Mouse (Mus musculus): Measurements from ENCODE around the gene Cox10.

Cox10 gene

DNA sequence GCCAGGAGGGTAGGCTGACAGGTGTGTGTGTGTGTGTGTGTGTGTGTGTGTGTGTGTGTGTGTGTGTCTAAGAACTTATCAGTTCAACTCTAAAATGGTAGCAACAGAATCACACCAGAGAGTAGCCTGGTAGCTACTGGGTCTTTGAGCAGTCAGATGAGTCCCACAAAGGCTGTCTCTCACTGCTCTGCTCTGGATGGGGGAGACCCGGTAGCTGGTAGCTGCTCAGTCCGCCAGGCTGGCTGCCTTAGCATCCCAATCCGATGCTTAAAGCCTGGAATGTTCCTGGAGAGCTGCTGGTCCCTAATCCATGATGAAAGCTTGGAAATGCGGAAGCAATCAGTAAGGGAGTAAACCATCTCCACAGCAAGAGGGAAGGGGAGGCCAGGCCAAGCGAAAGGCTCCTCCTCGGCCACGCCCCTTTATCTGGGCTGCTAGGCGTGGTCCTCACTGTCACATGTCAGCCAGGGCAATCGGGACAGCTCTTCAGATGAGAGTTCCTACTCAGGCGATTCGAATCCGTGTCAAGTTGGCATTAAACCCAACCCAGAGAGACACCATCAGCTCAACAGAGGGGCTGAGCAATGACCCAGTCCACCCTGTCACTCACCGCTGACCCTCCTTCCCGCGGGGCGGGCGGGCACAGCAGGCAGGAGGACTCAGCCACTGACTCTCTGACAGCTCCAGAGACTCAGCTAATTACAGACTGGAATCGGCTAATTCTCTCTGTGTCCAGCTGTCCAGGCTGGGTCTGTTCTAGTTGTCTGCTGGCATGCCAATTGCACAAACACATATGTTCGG lies 127.2 kb downstream of the Cox10 start:
- peak; percentile 22 for DNase-seq

- DNase-seq = no peak
These were observed 130.9 kb downstream of the Cox10 start for GRCm38 (mm10) chr11:63948371-63948770.

DNA sequence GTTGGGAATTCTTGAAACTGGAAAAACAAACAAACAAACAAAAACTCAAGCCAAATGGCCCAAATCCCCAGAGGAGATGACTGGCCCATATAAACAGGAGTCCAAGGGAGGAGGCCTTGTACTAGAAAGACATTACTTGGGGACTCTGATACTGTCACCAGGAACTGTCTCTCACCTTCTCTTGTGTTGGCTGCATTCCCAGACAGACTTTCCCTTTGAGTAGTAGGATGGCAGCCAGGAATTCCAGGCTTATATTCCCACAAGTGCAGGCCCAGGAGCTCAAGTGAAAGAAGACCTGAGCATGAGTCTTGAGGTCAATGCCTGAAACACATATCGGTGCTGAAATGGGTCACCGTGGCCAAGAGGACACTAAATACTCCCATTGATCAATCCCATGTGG lies 132.2 kb downstream of the Cox10 start:
- DNase-seq = no peak

GRCm38 (mm10) chr11:63943947-63944346 lies 135.3 kb downstream of the Cox10 start:
- no peak for DNase-seq

GRCm38 (mm10) chr11:63943268-63943890 lies 135.9 kb downstream of the Cox10 start:
- no peak for DNase-seq

DNA sequence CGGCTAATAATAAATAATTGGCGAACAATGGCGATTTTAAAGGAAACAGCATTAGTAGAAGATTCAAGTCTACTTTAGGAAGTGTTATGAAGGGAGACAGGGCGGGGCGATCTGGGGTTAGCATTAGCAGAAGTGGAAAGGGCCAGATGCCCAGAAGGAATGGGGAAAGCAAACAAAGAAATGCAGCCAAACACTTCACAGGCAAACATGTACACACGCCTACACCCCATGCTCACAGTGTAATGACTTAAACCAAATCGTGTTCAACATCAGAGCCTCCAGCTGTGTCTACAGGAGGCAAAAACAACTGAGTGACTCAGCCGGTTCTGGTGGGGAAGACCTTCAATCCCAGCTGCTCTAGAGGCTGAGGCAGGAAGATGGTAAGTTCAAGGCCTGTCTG lies 137.1 kb downstream of the Cox10 start:
- no peak for DNase-seq

GRCm38 (mm10) chr11:63936641-63937040 lies 142.6 kb downstream of the Cox10 start:
- no peak for DNase-seq

- no peak for DNase-seq
These were observed 152.4 kb downstream of the Cox10 start for GRCm38 (mm10) chr11:63926901-63927300.

DNA sequence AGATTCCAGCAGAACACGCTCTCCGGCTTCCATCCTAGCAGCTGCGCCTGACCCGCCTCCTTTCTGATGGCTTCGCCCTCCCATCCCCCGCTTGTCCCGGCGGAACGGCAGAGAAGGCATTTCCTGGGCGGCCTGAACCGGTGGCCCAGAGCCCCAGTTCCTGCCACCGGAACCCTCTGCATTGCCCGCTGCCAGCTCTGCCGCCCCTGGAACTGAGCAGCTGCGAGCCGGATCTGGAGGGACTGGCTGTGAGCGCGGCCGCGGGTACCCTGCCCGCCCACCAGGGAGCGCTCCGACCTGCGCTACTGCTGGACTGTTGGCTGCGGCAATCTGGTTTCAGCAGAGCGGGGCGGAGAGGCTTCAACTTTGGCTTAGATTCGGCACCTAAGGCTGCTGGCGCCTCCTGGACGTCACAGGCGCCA lies 154.1 kb downstream of the Cox10 start:
- peak; percentile 86 for DNase-seq

- peak; percentile 24 for DNase-seq
These were observed 154.9 kb downstream of the Cox10 start for GRCm38 (mm10) chr11:63924286-63924930.

- DNase-seq = no peak
These were observed 155.9 kb downstream of the Cox10 start for GRCm38 (mm10) chr11:63923386-63923785.

- DNase-seq = peak; percentile 95
These were observed 157.1 kb downstream of the Cox10 start, which contains the start of gene Hs3st3b1 for GRCm38 (mm10) chr11:63922091-63922621. Gene Hs3st3b1 (minus strand): TSS chr11:63922290.

DNA sequence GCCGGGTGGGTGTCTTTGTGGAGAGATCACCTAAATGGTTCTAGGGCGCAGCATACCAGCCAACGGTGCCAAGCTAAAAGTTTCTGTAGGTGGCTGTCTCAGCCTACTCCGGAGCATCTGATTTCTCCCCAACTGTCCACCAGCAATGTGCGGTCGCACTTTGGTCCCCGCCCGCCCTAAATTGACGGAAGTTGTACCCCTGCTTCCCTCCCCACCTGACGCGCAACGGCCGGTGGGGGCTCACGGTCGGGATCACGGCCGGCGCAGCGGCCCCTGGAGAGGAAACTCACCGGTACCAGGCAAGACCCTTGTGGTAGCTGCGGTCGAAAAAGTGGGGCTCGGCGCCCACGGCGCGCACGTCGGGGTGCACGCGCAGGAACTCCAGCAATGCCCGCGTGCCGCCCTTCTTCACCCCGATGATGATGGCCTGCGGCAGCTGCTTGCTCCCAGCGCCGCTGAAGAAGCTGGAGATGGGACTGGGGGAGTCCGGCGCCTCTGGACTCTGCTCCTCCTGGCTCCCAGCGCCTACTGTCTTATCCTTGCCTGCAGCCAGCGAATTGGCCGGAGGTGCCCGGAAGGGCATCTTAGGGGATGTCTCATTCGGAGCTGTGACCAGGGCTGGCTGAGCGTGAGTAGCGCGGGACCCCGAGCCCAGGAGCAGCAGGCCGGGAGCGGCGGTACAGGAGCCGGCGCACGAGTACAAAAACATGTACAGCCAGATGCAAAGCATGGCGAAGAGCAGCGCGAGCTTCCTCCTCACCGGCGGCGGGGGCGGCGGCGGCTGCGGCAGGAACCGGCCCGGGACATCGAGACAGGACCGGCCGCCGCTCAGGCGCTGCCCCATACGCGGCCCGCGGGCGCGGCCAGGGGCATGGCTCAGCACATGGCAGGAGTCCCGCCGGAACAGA lies 158.0 kb downstream of the Cox10 start:
- DNase-seq = peak; percentile 21

DNA sequence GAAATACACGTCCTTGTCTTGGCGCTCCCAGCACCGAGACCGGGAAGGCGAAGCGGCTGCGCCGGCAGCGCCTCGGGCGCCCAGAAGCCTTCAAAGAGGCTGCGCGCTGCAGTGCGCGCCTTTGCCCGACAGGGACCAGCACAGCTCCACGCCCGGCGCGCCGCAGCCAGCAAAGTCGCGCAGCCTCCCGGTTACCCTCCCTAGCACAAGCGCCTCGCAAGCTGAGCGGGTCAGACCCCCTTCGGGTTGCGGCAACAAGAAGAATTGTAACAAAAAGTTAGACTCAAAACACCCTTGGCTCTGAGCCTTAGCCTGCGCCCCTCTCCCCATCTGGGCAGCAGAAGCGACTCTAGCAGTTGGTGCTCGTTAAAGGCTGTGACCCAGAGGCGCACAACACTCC lies 158.7 kb downstream of the Cox10 start:
- peak; percentile 64 for DNase-seq

DNA sequence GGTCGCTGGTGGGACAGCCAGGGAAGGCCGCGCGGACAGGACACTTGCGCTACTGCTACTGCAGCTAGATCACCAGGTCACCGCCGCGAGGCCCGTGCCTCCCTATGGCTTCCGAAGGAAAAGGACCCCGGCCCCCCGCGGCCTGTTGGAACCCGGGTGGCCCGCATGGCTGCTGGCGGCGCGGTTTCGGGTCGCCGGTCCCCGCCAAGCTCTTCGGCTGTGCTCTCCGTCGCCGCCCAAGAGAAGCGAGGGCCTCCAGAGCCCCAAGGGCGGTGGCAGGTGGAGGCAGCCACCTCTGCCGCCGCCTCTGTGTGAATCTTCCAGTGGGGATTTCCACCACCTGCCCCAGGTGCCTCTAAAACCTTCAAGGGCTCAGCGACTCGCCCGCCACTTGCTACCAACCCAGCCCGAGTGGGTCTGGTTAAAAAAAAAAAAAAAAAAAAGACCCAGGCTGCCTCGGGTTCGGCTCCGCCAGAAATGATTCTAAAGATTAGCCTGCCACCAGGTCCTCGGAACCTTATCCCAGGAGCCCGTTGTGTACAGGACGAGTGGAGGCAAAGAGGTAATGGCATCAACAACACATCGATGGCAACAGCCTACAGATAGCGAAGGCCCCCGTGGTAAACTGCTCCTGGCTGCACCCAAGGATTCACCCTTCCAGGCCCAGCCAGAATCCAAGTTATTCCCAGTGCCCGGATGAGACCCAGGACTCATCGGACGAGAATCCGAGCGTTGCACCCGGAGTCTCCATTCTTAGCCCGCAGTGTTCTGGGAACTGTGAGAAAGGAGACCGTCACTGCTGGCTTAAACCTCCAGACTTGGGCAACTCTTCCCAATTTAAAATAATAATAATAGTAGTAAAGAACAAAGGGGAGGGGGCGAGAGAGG lies 159.8 kb downstream of the Cox10 start:
- no peak for DNase-seq

DNA sequence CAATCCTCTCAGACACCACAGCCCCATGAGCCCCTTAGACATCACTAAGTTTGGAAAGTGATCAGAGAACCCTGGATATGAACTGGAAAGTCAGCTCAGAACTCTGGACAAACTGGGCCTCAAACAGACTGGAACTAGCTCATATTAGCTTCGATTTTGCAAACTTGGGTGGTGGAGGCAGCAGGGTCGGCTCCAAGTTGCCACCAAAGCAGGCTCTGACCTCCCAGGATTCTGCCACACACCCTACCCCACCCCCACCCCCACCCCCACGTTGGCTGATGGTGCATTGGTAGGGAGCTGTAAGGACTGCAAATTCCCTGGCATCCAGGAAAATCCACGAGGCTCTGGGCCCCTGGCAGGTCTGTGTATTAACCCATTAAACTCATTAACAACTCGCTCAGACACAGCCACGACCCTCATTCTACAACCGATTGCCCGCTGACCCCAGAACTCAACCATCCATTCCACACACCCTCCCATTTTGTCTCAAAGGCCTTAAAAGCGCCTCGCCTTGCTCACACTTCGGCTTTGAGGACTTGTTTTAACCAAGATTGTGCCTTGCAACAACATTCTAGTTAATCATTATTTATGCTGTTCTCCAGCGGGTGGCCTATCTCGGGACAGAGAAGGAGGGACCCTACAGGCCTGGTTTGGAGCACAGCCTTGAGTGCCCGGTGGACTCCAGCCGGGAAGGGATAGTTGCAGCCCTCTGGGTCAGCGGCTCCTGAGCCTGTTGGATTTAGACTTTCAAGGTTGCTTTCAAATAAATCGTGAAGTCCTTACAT lies 160.8 kb downstream of the Cox10 start:
- peak; percentile 79 for DNase-seq

GRCm38 (mm10) chr11:63917561-63917960 lies 161.7 kb downstream of the Cox10 start:
- no peak for DNase-seq

DNA sequence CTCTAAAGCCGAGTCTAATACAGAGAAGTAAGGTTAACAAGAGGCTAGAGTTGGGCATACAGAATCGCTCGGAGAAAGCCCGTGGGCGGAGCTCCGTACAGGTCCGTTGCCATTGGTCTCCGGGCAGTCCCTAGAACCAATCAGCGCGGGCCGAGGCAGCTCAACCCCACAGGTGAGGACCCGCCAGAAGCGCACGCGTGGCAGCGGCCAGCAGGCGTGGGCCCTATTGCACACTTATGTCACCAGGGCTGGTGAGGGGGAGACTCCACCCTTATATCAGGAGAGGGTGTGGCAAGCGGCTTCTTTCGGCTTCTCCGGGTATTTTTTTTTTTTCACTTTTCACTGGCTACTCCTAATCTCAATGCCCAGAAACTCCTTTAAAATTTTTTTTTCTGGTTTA lies 164.9 kb downstream of the Cox10 start:
- DNase-seq = peak; percentile 81

- no peak for DNase-seq
These were observed 165.3 kb downstream of the Cox10 start for GRCm38 (mm10) chr11:63913936-63914335.

All from kidney, adult 9 months (tissue).